Mouse (Mus musculus) monocyte, adult 5-6 weeks (primary cell): Measurements from ENCODE around the gene Nrap. TPM values are rescaled to one million over a fixed set of nuclear protein-coding genes. Genes with fewer than 3 reads are reported as not detected.
A peak's percentile ranks its signal among the peaks of the same experiment; 100 is the strongest.

Experiments
- ATAC-seq: fragments of 153-309, 156-312 bp; replicated peaks from 2 replicates; pipeline ENCODE4 v1.8.0; 2017; ENCODE audit warnings: mild to moderate bottlenecking; ENCODE audit not compliant: low TSS enrichment, insufficient number of reproducible peaks, severe bottlenecking, poor library complexity, low FRiP score
- total RNA-seq: library from RNA; stranded (forward); fragments of 200-1000, 200-491, 200-594 nt; gene quantifications from 3 replicates; pipeline ENCODE4 v1.2.3, GENCODE M21; 2017

Gene Nrap
- total RNA-seq, 1 experiment from 2014 or later = not detected

DNA sequence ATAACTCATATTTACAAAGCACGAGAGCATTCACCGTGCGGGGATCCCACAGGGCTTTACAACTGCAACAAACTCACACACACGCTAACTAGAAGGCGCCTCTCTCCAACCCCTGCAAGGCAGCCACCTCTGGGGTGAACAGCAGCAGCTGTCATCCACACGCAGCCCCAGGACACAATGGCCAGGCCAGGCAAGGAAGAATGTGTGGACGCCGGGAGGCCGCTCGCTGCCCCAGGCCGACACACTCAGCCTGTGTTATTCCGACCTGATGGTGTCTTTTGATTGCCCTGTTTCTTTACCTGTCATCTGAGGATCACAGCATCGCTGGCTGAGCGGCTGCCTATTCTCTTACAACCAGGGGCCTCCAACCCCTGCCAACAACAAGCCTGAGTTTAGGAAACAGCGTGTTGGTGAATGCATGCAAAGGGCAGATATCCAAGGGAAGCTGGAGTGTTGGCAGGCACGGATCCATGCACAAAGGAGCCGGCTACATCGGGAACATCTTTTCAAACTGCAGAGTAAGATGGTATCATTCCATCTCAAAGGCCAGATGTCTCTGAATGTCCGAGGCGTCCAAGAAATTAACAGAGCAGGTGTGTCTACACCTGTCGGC, 63.5 kb downstream of the Nrap start:
- ATAC-seq = no peak

DNA sequence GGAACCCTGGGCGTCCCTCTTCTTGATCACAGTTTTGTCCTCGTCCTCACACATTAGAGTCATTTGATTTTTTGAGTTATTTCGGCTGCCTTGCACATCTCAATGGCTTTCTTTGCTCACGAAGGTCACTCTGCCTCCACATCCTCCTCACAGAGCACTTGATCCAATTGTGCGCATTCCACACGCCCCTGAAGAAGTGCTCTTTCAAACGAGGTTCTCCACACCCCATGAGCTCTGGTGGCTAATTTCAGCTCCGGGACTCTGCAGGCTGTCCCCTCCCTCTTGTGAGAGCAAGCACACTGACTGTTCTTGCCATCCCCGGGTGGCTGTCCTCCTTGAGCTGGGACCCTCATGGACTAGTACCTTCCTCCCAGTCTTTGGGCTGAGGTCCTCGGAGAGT, 64.2 kb downstream of the Nrap start:
- ATAC-seq = no peak

DNA sequence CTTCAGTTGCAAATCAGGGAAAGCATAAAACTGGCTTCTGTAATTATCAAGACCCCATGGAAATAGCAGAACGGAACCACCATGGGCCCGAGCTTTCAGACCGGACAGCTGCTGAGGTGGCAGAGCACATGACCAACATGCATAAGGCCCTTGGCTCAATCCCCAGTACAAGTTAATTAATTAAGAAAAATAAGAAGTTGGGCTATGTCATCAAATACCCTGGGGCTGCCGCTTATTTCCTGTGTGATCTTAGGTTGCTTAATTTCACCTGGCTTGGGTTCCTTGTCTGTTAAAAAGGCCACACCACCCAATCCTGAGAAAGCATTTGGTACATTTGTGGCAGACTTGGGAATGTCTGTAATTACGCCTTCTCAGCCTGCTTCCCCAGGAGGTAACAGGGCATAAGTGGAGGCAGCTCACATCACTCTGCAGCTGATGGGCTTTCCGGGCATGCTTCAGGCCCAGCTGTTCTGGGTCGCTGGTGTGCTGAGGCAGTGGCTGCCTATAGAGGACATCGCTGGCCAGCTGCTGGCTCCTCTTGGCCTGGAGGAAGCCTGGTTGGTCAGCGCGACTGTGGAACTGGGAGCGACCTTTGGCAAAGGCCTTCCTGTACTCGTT, 68.4 kb downstream of the Nrap start:
- ATAC-seq = no peak

DNA sequence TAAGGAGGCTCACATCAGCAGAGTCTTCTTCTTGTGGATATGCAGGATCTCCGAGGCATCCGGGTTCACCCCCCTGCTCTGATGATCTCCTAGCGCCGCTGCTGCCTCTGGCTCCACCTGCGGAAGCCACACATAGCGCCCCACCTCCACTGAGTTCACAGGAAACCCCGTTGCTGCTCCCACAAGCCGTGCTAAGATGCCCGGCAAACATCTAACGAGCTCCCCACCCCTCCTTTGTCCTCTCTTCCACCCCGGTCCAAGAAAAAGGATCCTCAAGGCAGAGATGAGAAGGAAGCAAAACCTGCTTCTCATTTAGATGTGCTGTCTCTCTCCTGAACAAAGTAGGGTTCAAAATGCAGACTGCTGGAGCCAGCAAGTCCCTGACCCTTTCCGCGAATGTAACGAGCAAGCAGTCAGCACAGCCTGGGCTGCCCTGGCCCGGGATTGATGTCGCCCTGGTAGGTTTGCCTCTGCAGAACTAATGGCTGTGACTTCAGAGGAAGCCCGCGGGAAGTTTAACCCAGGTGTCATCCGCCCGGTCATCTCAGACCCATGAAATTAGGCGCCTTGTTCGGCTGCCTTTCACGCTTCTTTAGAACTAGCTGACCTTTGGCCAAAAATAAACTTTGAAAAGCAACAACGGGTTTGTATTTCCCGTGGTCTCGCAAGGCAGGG, 69.5 kb downstream of the Nrap start:
- ATAC-seq = no peak

DNA sequence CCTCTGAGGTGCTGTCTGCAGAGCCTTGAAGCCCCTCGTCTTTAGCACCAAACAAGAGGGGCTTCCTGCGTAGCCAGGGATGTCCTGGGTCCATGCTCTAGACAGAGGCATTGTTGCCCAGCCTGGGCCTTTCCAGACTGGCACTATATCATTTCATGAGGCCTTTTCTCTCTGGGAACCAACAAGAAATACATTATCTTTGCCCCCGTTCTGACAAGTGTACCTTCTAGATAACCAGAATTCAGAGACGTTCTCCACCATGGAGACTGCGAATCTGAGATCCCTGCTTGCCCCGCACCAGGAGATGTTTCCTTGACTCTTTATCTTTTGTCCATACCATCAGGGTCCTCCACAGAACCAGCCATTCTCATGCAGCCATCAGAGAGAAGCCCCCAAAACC, 70.2 kb downstream of the Nrap start:
- ATAC-seq = no peak

DNA sequence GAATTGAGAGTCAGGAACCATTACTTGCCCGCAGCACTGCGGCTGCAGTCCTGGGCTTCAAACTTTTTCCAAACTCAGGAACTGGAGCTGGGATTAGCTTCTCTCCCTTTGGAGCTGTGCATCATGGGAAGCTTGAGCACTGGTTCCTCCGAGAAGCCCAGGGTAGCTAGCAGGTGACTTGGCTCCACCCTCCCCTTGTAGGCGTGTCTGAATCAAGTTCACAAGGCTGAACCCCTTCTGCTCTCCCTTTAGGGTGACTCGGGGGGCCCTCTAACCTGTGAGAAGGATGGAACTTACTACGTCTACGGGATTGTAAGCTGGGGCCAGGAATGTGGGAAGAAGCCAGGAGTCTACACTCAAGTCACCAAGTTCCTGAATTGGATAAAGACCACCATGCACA, 70.6 kb downstream of the Nrap start:
- no peak for ATAC-seq

DNA sequence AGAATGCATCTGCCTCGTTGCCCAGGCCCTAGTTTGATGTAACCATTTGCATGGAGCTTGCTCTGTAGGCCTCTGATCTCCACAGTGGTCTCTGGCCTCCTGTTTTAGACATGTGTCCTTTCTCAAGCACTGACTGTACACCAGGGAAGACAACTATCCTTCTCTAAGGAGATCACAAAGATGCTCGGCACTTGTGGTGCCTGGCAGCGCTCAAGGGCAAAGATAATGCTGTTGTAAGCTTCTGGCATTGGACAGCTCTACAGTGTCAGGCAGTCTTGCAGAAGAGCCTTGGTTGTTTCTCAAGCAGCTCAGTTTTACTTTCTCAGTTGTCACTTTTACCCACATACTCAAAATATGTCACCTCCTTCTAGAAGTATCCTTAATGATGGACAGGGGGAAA, 73.3 kb downstream of the Nrap start:
- ATAC-seq = no peak

DNA sequence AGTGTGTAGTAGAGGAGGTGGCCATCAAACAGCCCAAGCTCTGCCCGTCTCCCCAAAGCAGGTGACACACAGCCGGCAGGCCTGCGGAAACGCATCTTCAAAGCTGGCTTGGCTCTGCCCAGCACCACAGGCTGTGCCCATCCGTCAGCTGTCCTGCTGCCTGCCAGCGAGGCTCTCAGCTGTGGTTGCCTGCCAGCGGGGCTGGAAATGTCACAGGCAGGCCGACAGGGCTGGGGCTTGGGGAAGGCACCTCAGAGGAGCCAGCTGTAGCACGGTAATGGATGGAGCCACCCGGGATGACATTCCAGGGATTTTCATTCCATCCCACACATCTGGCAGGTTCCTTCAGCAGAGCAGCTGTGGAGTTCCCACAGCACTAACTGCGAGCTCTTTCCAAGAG, 89.0 kb downstream of the Nrap start:
- no peak for ATAC-seq

DNA sequence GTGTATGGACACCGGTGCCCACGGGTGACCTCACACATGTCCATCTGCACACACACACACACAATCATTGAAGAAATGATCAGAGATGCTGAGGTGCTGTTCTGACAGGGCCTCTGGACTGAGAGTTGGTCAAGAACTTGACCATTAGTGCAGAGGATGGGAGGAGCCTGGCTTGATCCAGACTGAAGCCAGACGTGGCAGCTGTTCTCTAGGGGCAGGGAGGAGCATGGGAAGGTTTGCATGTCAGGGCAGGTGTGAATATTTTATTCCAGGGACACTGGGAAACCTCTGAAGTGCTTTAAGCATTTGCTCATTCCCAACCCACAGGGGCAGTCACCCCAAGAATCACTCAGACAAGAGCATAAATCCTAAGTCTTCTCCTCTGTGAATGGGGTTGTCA, 92.6 kb downstream of the Nrap start:
- ATAC-seq = no peak

DNA sequence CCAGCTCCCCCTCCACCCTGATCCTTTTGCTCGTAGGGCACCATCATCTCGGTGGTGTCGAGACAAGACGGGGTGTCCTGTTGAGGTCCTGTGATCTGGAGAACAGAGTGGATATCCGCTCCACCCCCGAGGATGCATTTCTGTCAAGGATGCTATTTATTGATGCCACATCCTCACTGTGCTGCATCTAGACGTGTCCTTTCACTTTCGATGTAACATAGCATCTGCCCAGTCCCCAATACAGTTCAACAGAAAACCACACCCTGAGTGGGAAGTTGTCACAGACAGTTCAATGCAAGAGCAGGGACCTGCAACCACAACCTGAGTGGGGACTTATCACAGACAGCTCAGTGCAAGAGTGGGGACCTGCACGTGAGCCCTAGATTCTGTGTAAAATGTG, 93.2 kb downstream of the Nrap start:
- ATAC-seq = no peak

DNA sequence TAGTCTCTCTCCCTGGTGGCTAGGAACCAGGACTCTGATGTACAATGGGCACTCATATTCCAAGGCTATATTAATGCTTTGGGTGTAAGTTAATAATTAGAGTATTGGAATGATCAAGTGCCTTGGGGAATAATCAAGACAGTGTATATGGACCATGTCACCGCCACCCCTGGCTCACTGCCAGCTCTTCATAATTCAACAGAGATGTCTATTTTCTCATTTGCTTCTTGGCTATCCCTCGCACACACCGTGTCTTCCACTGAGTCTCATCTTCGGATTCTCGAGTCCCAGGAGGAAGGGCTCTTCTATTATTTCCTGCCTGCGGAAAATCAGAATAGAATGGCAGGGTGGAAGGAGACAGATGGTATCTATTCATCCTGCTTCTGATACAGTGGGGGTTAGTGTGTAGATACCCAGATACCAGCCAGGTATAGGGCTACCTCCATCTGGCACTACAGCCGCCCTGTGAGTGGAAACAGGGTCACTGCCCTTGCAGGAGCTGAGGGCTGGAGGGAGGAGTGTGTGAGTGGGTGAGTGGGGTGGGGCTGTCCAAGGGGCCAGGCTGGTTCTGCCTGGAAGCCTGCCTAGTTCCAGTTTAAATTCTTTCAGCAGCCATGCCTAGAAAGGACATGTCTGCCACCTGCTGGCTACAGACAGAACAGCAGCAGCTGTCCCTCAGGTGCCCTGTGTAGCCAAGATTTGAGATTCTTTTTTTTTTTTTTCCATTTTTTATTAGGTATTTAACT, 95.0 kb downstream of the Nrap start:
- peak; percentile 62; the same call in 1 of the 2 replicates for ATAC-seq

DNA sequence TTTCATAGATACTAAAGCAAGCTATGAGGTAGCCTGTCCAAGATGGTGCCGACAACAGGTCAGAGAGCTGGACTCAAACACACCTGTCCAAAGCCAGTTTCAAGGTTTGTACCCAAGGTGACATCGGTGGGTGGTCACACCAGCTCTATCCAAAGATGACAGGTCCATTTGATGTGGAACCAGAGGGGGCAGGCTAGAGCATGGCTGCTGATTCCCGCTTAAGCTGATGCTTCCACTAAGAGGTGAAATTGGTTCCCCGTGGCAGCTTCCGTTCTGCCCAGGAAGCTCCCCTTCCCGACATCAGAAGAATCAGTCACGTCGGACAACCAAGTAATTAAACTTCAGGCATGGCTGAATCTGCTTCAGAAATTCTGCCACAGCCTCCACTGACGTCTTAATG, 97.5 kb downstream of the Nrap start:
- ATAC-seq = no peak

DNA sequence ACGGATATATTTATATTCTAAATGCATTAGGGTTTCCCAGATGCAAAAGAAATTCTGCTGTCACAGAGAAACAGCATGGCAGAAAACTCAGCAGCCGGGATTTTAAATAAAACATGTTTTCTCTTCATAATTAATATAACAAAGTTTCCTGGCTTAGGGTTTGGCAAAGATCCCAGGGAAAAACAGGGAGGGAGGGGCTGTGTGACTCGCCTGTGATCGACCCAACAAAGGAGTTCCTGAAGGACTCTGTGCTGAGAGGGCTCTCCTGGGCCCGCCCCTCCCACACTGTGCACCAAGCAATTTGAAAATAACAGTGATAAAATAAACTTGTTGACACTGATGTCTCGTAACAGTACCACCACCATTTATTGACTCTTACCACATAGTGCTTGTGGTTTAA, 97.9 kb downstream of the Nrap start:
- ATAC-seq = no peak

DNA sequence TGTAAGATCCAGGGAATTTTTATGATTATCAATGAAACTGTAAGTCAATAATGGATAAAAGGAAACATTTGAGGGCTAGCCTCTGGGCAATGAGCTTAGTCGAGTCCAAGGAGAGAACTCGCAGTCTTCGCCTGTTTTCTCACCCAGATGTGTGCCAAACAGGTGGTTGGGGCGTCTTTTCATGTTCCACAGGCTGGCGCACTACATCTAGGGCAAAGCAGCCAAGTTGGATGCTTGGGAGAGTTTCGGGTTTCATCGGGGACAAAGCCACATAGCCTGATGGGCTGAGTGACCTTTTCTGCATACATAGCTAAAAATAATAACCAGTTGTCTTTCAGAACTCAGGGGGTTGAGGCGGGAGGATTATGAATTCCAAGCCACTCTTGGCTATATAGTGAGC, 100.2 kb downstream of the Nrap start:
- no peak for ATAC-seq

DNA sequence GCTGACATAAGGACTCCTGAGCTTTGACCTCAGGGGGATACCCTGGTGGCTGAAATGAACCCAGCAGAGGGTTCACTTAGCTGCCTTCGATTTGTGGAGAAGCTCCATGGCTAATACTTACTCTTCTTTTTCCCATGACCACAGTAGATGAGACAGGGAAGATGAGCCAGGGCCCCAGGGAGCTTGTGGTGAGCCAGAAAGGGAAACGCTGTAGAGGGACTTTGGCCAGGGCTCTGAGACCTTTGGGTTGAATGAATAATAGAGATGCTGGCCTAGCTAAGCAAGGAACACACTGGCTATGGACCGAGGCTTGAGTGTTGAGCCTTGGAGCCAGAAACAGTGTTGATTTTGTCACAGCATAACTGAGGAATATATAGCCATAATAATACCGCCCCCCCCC, 101.4 kb downstream of the Nrap start:
- no peak for ATAC-seq

DNA sequence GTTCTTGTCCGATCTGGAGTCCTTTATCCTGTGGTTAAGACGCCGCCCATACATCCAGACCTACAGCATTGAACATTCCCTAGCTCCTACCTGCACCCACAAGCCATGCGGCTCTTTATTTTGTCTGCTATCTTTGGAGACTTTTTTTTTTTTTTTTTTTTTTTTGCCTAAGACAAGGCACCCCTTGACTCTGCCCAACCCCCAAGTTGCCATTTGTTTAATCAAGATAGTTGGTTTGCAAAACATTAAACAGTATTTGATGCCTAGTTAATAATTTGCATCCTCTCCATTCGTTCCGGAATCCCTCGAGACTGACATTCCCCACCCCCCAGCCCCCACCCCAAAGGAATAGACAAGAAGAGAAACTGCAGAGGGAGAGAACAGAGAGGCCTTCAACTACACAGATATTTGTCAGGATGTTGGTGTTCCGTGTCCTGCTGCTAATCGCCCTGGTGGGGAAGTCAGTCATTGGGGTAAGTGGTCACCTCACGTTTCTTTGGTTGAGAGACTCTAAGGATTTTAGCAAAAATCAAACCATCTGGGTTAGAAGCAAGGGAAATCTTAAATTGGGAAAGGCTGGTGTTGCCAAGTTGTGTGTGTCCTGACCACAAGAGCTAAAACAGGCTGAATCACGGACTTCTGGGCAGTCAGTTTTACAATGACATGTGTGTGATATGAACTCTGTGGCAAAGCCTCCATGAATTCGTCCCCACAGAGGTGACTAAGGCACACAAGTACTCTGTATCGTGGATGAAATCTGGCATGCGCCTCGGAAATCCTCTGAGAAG, 102.1 kb downstream of the Nrap start:
- ATAC-seq = no peak

DNA sequence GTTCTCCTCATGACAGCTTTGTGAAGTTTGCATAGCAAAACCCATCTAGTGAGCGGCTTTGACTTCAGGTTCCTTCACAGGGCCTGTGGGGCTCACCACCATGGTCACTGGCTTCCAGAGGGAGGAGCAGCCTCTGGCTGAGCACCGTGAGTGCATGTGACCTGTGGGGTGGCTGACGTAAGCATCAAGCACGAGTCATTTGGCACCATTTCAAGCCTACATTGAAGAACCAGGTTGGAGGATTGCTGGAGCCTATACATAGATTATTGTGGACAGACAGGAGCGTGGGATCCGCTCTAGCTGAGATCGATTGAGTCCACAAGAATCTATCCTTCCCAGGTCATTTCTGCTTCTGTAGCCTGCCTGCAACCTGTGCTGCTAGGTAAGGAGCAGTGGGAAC, 103.0 kb downstream of the Nrap start, which contains the start of gene Habp2:
Gene Habp2, plus strand, starts transcription at position 272 of the 400 bp plus-strand sequence.
- no peak for ATAC-seq

DNA sequence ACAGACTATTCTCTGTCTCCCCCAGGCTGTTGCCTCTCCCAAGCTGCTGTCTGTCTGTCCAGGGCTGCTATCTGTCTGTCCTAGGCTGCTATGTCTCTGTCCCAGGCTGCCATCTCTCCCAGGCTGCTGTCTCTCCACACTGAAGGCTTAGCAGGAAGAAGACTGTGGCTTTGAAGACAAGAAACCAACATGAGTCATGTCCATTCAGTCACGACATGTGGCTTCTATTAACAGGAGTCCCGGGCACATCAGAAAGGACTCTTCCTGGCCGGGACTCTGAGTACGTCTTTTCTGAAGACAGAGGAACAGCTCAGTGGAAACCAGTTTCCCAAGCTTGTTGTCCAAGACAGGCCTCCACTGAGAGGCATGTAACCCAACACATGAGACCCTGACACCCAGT, 104.6 kb downstream of the Nrap start:
- ATAC-seq = no peak

DNA sequence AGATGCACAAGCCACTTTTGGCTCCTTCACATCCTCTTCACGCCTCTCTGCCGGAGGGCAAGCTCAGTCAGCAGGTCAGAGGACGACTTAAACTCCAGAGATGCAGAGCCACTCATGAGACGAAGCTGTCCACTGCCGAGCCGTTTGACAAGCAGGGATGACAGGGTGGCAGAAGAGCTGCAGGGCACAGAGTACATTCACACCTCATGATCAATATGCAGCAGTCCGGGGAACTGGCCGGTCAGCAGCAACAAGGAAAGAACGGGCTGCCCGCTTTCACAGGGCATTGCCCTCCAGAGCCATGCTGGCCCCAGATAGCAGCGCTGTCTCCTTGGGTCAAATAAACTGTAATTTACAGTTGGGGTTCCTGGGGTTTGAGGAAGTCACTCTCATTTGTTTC, 111.5 kb downstream of the Nrap start:
- ATAC-seq = no peak
